Mouse (Mus musculus) adrenal gland, postnatal 36 days (tissue): ENCODE data around the gene Hbs1l. TPM values are rescaled to one million over a fixed set of nuclear protein-coding genes. Genes with fewer than 3 reads are reported as not detected.

Experiments
- DNase-seq, 2 experiments: peaks; one replicate each; pipeline ENCODE4 v3.0.0; 2021; ENCODE audit warnings: mixed read lengths in 1 of 2
- total RNA-seq, 2 experiments: library from RNA; stranded (reverse); gene quantifications; 2 replicates each; pipeline ENCODE4 v1.2.3; 2021

Hbs1l gene
- total RNA-seq, 2 experiments from 2014 or later, result 69.8 to 75.3 TPM

DNA sequence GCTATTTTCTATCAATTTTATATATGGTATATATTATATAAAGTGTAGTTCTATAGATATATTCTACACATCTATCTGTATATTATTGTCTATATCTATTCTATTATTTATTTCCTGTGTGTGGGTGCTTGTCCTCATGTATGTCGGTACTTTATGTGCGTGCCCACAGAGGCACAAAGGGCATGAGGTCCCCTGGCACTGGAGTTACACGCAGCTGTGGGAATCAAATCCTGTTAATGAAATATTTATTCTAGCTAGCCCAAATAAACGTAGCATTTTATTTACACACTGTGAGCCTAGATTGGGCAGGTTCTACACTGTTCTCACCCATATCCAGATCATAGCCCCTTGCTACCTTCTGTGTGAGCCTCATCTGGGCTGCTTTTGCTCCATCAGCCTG is 63.3 kb downstream of the Hbs1l start:
- no peak for DNase-seq

DNA sequence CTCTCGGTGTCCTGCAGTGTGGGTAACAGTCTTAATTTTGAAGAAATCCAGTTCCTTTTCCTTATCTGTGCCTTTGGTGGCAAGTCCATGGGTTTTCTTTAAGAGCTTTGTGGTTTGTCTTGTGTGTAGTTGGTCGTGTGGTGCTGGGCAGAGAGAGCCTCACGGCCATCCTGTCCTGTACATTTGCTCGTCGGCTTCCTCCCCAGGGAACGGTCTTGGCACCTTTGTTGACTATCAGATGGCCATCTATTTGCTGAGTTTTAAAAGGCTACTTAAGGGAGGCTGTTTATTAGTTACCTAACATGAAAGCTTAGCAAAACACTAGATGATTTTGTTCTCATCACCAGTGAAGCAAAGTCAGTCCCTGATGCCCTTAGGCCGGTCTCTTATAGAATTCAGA is 66.1 kb downstream of the Hbs1l start:
- no peak for DNase-seq

DNA sequence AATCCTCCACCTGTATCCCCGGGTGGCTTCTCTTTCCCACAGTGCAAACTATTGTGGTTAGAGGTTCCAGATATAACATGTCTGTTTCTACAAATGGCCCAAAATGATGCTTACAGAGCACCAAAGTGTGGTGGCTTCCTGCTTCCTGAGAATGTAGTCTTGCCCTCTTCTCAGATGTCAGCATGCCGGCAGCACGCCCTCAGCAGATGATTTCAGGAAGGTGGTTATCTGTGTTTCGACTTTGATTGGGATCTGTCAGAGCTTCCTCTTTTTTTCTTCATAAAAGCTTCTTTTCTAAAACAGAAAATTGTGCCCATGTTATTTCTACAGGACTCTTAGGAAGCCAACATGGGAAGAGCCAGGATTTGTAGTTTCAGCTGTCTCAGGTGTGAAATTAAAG is 67.5 kb downstream of the Hbs1l start:
- DNase-seq, result no peak

- no peak for DNase-seq
Observed at GRCm38 (mm10) chr10:21364946-21365345, 69.2 kb downstream of the Hbs1l start.

DNA sequence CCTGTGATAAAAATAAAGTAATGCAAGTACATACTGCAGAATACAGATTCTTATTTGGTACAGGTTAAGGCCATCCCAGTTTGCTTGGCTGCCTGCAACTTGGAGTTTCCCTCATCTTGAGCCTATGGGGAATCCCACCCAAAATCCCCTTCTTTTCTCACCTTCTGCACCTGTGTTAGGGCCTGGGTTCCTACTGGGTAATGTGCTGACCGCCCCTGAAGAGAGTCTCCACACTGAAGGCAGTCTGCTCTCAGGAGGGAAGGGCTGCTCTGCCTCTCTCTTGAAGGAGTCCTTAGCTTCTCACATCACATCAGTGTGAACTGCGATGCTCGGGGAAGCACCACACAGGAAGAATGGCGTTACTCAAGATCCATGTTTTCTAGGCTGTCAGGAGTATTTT is 70.1 kb downstream of the Hbs1l start:
- DNase-seq, result no peak

GRCm38 (mm10) chr10:21366471-21366870 is 70.7 kb downstream of the Hbs1l start:
- no peak for DNase-seq

- DNase-seq, result no peak
Observed at GRCm38 (mm10) chr10:21367481-21367880, 71.7 kb downstream of the Hbs1l start.

DNA sequence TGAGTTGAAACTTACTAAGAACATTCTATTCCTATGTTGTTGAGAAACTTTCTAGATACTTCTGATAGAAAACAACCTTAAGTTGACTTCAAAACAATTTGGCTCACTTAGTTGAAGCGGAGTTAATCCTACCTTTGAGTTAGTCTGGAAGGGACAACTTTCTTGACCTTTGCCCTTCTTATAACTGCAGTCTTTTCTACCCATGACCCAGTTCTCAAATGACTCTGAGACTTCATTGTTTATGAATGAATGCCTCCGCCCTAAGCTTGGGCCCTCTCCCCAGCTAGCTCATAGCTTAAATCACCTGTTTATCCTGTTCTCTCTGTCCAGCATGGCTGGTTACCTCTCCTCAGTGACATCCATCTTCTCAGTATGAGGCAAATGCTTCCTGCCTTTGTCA is 73.8 kb downstream of the Hbs1l start:
- no peak for DNase-seq

- DNase-seq, result no peak
Observed at GRCm38 (mm10) chr10:21372271-21372670, 76.5 kb downstream of the Hbs1l start.

- no peak for DNase-seq
Observed at GRCm38 (mm10) chr10:21376682-21377473, 81.1 kb downstream of the Hbs1l start, which contains the start of gene Aldh8a1. Gene Aldh8a1 (plus strand): TSS chr10:21377291.

GRCm38 (mm10) chr10:21378196-21378944 is 82.6 kb downstream of the Hbs1l start:
- peak; percentile 22 to 35 for DNase-seq

DNA sequence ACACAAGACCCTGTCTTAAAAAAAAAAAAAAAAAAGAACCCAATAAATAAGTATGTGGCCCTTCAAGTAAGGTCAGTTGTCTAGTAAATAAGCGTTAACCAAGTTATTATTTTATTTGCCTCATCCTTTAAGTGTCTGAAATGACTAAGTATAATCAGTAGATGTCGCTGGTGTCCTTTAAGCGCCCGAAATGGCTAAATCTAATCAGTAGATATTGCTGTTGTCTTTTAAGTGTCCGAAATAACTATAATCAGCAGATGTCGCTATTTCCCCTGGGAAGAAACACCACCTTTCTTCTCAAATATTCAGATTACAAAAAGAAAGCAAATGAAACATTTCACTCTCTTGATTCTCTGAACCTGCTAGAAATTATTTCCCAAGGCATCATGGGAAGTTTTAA is 87.1 kb downstream of the Hbs1l start:
- DNase-seq, result peak; percentile 15 to 55

DNA sequence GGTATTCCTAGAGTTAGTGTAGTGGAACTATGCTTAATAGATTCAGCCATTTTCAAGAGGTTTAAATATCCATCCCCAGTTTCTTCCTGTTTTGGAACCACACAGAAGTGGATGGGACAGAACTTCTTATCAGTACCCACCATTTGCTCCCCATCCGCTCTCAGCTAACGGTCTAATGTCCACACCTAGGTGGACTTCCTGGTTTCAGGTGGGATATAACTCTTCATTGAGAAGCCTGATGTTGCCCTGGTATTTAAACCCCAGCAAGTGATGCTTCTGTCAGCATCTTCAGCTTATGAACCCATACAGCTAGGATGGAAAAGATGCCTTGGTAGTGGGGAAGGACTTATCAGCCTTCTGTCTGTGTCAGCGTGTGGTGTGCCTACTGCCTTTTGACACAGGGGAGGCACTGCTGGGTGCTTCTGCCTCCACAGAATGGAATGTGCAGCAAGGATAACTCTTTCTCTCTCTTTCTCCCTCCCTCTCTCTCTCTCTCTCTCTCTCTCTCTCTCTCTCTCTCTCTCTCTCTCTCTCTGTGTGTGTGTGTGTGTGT is 89.4 kb downstream of the Hbs1l start:
- no peak for DNase-seq

GRCm38 (mm10) chr10:21389075-21389474 is 93.3 kb downstream of the Hbs1l start:
- DNase-seq, result no peak

- DNase-seq, result no peak
Observed at GRCm38 (mm10) chr10:21390440-21390839, 94.7 kb downstream of the Hbs1l start.

DNA sequence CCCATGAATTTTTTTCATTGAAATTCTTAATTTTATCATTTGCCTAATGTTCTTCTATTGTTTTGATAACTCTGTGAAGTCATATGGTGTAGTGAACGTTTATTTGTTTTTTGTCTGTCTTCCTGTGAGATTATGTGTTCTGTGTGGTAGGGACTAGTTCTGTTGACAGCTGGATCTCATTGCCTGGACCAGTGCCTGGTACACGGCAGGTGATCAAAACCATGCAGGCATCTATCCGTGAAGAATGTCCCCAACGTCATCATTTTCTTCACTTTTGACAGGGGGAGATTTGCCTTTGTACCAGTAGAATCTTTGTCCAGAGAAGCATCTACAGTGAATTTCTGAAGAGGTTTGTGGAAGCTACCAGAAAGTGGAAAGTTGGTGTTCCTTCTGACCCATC is 95.5 kb downstream of the Hbs1l start:
- DNase-seq, result no peak

- no peak for DNase-seq
Observed at GRCm38 (mm10) chr10:21393390-21393789, 97.6 kb downstream of the Hbs1l start.

- no peak for DNase-seq
Observed at GRCm38 (mm10) chr10:21395426-21396139, 99.8 kb downstream of the Hbs1l start.

DNA sequence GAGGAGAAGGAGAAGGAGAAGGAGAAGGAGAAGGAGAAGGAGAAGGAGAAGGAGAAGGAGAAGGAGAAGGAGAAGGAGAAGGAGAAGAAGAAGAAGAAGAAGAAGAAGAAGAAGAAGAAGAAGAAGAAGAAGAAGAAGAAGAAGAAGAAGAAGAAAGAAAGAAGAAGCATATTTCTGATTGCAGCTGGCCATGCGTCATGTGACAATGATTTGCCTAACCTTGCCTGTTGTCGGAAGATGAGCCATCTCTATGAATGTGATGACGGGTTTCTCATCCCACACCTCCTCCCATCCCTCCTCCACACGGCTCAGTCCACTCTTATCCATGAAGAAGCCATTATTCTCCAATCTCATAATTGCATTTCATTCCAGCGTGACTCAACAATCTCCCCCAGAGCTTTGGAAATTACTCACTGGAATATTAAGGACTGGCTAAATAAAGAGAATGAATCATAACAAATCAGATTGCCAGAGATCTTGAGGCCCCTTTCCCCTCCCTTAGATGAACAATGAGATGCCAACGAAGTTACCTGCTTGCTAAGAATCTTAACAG is 103.2 kb downstream of the Hbs1l start:
- peak; percentile 10 to 32 for DNase-seq

- no peak for DNase-seq
Observed at GRCm38 (mm10) chr10:21399622-21400021, 103.8 kb downstream of the Hbs1l start.

DNA sequence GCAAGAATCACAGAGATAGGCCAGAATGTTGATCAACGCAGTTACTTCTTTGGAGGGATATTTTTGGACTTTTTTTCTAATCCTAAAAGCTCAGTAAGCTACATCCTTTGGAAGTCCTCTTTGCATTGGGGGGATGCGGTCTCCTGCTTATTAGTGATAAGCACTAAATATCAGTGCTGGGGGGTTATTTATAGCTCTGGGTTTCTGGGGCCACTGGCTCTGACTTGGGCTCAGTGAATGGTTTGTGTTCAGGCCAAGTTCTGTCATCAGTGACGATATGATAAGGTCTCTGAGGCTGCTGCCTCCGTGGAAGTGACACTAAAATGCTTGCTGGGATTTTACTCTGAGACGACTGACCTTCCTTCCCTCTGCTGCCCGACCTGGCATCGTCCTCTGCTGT is 104.3 kb downstream of the Hbs1l start:
- DNase-seq, result peak; percentile 7 to 34

DNA sequence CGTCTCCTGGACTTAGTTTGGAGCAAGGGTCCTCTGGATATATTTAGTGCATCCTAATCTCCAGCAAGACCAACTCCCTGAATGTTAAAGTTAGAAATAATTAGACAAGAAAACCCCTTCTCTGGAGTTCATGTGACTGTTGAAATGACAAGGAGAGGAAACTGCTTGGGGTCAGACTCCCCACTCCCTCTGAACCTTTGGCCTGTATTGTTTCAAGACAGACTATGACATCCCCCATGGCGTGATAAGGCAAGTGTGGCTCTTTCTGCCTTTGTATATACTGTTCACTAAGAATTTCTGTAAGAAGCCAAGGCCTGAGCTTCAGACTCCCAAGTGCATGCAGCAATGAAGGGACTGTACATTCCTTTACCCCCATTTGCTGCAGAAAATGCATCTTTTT is 104.7 kb downstream of the Hbs1l start:
- DNase-seq, result peak in 1 of 2 experiments; percentile 24
